Mouse (Mus musculus) heart, adult 2 months (tissue): ENCODE measurements around the gene Mlip.

Experiments used
- CTCF ChIP-seq: fragments of 200-600 bp; IDR thresholded peaks from 2 replicates; pipeline ENCODE4 v1.8.1; 2022; ENCODE audit warnings: antibody characterized with exemption, mild to moderate bottlenecking, moderate library complexity
- POLR2A ChIP-seq: fragments of 200-500 bp; IDR thresholded peaks from 2 replicates; pipeline ENCODE4 v1.6.1; 2011; ENCODE audit warnings: mild to moderate bottlenecking, low read depth, low read length, control low read depth; ENCODE audit not compliant: insufficient read depth

GRCm38 (mm10) chr9:77251511-77252112 lies 101.2 kb downstream of the Mlip start:
- TF ChIP-seq CTCF (no peak), POLR2A (no peak)
